Mouse (Mus musculus): ENCODE measurements at regions not wholly inside any gene's neighbourhood (a gene's known extent, or its start where the extent isn't known, plus 50 kb on each side); places are given as distances from the start of the nearest gene placed in this dataset.

- DNase-seq: no peak
Measured at GRCm38 (mm10) chr17:93260366-93261205, 61.8 kb downstream of the Adcyap1 start.

GRCm38 (mm10) chr17:93261206-93261504, 62.3 kb downstream of the Adcyap1 start:
- no peak for DNase-seq

- peak; percentile 9 for DNase-seq
Measured at GRCm38 (mm10) chr17:93306121-93306520, 107.3 kb downstream of the Adcyap1 start.

- no peak for DNase-seq
Measured at GRCm38 (mm10) chr17:93312139-93312538, 113.3 kb downstream of the Adcyap1 start.

- no peak for DNase-seq
Measured at GRCm38 (mm10) chr17:93312640-93313309, 114.0 kb downstream of the Adcyap1 start.

GRCm38 (mm10) chr17:93313310-93313688, 114.5 kb downstream of the Adcyap1 start:
- DNase-seq: no peak

- DNase-seq: no peak
Measured at GRCm38 (mm10) chr17:93314144-93314543, 115.3 kb downstream of the Adcyap1 start.

- no peak for DNase-seq
Measured at GRCm38 (mm10) chr17:93321482-93321881, 122.7 kb downstream of the Adcyap1 start.

GRCm38 (mm10) chr17:93337576-93337975, 138.8 kb downstream of the Adcyap1 start:
- no peak for DNase-seq

GRCm38 (mm10) chr17:93355238-93355637, 156.4 kb downstream of the Adcyap1 start:
- no peak for DNase-seq

- no peak for DNase-seq
Measured at GRCm38 (mm10) chr17:93362926-93363325, 164.1 kb downstream of the Adcyap1 start.

GRCm38 (mm10) chr17:93377453-93378091, 178.8 kb downstream of the Adcyap1 start:
- no peak for DNase-seq

- no peak for DNase-seq
Measured at GRCm38 (mm10) chr17:93379789-93380398, 181.1 kb downstream of the Adcyap1 start.

GRCm38 (mm10) chr17:93390256-93390655, 191.4 kb downstream of the Adcyap1 start:
- DNase-seq: no peak

GRCm38 (mm10) chr17:93409329-93409728, 210.5 kb downstream of the Adcyap1 start:
- peak; percentile 8 for DNase-seq
